Mouse (Mus musculus) cerebellum, adult 11 months (tissue): ENCODE measurements around the gene Unc93b1.
A peak's percentile ranks its signal among the peaks of the same experiment; 100 is the strongest.

ENCODE experiments used
- DNase-seq: peaks from one replicate; pipeline ENCODE4 v3.0.0; 2022

Gene Unc93b1

GRCm38 (mm10) chr19:3914535-3914934, 20.5 kb upstream of the Unc93b1 start:
- DNase-seq = no peak

DNA sequence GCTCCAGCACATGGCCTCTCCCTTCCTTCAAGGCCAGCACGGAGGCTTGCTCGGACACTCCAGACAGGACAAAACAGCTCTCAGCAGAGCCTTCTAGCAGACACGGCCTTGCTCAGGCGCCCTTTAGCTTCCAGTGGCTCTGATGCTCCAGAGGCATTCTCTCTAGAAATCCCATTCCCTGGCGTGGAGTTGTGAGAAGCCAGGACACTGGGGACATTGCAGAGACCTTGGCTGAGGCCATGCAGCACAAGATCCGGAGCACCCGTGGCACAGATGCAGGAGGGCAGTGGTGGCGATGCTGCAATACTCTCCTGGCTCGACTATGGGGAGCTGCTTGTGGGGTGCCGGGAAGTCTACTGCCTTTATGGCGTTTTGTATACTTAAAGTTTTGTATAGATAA, 18.3 kb upstream of the Unc93b1 start:
- DNase-seq = no peak

DNA sequence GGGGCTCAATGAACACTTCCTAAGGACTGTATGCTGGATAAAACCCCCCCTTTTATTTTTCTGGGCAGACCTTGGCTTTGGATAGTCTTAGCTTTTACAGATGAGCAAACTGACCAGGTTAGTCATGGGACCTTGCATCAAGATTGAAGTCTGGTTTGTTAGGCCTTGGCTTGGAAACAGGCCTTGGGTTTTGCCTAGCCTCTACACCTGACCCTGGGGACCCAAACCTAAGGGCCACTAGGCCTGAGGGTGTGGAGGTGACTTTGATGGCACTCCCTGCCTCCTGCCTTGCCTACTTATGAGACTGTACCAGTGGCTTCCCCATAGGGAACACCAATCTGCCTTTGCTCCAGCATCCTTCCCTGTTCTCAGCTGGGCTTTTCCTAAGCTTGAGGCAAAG, 15.1 kb upstream of the Unc93b1 start:
- DNase-seq = no peak

DNA sequence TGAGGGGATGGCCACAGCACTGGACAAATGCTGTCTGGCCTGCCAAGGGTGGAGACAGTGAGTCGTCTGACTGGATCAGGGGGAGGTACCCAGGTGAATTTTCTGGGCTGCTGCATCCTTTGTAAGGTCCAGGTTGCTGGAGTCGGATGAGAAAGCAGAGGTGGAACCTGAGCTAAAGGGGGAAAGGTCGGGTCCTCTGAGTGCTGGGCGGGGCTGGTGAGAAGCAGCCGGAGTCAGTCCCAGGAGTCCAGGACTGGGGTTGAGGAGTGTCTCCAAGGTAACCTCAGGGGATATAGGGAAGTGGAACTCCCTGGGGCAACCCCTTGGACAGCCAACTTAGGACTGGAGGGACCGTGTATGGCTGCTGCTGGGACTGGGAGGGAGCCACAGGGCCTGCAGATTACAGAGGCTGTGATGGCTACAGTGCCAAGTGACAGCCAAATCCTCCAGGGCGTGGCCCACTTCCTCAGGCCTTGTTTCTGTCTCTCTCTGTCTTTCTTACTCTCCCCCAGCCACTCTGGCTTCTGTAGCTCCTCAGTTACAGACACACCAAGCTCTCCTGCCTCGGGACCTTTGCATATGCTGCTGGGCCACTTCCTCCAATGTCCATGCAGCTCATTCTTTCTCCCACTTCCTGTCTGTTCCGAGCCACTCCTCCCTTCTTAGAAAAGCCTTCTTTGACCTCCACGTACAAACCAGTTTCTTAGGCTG, 12.2 kb upstream of the Unc93b1 start:
- no peak for DNase-seq

DNA sequence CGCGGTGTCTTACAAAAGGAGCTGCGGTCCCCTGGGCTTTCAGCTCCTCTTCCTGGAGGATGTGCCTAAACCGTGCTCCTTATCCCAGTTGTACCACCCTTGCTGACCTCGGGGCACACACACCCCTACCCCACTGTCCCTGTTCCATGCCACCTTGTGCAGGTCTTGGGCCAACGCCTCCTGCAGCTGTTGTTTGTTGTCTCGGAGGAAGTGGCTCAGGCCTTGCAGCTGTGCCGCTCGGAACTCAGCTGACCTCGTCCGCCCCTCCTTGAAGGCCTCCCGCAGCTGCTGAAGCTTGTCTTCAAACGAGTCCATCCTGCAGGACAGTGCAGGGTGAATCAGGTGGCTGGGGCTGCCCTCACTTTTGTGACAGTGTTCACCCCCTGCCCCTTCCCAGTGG, 11.4 kb upstream of the Unc93b1 start:
- DNase-seq = no peak

DNA sequence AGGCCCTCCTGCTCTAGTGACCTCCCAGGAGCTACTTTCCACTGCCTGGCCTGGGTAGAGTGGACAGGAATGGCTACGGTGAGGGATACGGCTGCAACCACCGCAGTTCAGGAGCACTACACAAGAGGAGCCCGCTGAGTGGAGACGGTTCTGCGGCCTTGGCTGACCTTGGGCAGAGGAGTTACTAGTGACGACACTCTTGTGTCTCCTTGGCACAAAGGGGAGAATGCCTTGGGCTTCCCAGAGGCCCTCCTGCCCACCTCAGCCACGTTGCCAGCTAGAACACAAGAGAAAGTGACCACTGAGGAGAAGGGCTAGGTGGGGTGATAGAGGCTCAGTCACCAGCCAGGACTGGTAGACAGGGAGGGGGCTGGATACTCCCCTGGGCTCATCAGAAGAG, 10.8 kb upstream of the Unc93b1 start:
- DNase-seq = no peak

- DNase-seq = no peak
Measured at GRCm38 (mm10) chr19:3924868-3925267, 10.1 kb upstream of the Unc93b1 start.

- no peak for DNase-seq
Measured at GRCm38 (mm10) chr19:3925859-3926258, 9.1 kb upstream of the Unc93b1 start.

DNA sequence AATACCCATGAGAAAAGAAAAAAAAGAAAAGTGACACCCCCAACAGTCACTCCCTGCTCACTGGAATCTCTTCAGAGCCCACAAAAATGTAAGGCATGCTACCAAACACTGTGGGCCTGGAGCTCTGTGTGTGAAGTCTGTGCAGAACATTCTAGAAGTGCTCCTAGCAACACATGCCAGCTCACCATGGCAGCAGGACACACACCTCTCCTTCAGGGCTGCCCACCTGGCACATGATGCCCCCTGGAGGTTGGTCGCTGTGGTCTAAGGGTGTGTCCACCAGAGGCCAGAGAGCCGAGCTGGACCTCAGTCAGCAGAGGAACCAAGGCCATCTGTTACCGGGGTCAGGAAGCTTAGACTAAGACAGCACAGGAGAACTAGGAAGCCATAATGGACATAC, 8.7 kb upstream of the Unc93b1 start:
- DNase-seq = peak; percentile 42

GRCm38 (mm10) chr19:3926685-3927084, 8.3 kb upstream of the Unc93b1 start:
- no peak for DNase-seq

GRCm38 (mm10) chr19:3927989-3928388, 7.0 kb upstream of the Unc93b1 start:
- DNase-seq = no peak

GRCm38 (mm10) chr19:3928779-3929178, 6.2 kb upstream of the Unc93b1 start:
- no peak for DNase-seq

- peak; percentile 89 for DNase-seq
Measured at GRCm38 (mm10) chr19:3929211-3929941, 5.6 kb upstream of the Unc93b1 start, which contains the start of gene Aldh3b1. Gene Aldh3b1, minus strand, starts transcription at chr19:3929808.

GRCm38 (mm10) chr19:3930262-3931057, 4.5 kb upstream of the Unc93b1 start:
- DNase-seq = no peak

DNA sequence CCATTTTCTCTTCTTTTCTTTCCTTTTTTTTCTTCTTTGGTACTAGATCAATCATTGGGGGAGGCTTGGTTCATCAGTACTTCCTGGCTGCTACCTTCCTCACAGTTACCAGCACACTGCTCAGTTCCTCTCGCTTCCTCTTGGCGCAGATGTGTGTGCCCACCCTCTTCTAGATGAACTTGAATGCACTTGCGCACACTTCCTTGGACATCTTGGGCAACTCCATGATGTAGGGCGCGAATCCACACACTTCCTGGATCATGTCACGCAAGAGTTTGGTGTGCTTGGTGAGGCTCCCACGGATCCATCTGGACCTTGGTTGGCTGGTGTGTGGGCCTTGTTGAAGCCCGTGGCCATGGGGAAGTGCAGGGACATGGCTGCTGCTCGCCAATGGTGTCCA, 3.3 kb upstream of the Unc93b1 start:
- no peak for DNase-seq

GRCm38 (mm10) chr19:3935896-3936850, 1.2 kb downstream of the Unc93b1 start:
- DNase-seq = peak; percentile 35

GRCm38 (mm10) chr19:3942315-3942714, 7.3 kb downstream of the Unc93b1 start:
- DNase-seq = no peak

GRCm38 (mm10) chr19:3942986-3943735, 8.2 kb downstream of the Unc93b1 start:
- no peak for DNase-seq

DNA sequence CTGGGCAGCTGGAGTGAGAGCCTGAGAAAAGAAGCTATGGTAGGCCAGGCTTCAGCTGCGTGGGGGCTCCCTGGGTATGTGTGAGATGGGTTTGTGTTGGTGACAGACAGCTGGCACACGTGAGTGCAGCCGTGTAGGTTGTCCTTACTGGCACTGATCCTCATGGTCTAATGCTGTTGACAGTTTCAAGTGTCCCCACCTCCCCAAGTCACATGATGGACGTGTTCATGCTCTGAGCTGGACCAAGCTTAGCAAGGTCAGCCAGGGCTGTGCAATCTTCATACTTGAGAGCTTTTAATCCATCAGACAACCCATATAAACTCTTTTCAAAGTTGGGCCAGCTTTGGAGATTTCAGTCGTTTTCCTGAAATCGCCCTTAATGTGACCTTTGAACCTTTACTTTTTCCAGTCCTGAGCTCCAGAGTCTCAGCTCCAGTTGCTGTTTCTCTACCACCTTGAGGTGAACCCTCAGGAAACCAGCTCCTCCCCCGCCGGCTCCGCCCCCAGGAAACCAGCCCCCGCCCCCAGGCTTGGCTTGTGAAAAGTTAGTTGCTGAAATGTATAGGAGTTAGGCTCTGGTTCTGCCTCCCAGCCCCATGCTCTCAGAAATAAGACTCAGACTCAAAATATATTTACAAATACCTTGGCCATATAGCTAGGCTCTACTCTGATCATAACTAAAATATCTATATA, 11.0 kb downstream of the Unc93b1 start:
- DNase-seq = no peak

- peak; percentile 51 for DNase-seq
Measured at GRCm38 (mm10) chr19:3946715-3947114, 11.7 kb downstream of the Unc93b1 start.

DNA sequence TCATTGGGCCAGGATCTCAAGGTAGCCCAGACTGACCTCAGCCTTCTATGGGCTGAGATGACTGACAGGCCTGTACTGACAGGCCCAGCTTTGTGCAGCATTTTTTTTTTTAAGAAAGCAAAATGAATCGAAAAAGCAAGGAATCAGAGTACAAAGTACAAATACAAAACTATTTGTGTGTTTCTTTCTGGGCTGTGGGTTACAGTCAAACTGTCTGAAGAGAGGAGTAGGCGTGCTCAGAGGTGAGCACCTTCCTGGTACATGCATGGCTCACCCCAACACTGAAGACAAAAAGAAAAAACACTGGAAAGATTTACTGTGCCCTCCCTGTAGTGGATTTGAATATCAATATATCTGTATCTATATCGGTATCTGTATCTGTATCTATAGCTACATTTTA, 12.8 kb downstream of the Unc93b1 start:
- DNase-seq = no peak
